Mouse (Mus musculus) megakaryocyte, embryonic 14.5 days (primary cell): Measurements from ENCODE around the gene Irs3.

Experiments used
- FLI1 ChIP-seq: IDR thresholded peaks from 2 replicates; pipeline ENCODE4 v1.6.1; 2012; ENCODE audit warnings: low read length, inconsistent platforms, mixed read lengths
- GATA1 ChIP-seq: IDR thresholded peaks from 3 replicates; pipeline ENCODE4 v1.6.1; 2012; ENCODE audit warnings: mixed read lengths, low read length, inconsistent platforms, borderline replicate concordance

- TF ChIP-seq FLI1 (no peak), GATA1 (no peak)
These were observed at the start of gene Irs3 for GRCm38 (mm10) chr5:137645652-137646091.
